Mouse (Mus musculus) lung, postnatal 4 days (tissue): ENCODE results near the gene 9330182L06Rik.

Experiments used
- DNase-seq, 2 experiments: peaks; one replicate each; pipeline ENCODE4 v3.0.0; 2021

Gene 9330182L06Rik

DNA sequence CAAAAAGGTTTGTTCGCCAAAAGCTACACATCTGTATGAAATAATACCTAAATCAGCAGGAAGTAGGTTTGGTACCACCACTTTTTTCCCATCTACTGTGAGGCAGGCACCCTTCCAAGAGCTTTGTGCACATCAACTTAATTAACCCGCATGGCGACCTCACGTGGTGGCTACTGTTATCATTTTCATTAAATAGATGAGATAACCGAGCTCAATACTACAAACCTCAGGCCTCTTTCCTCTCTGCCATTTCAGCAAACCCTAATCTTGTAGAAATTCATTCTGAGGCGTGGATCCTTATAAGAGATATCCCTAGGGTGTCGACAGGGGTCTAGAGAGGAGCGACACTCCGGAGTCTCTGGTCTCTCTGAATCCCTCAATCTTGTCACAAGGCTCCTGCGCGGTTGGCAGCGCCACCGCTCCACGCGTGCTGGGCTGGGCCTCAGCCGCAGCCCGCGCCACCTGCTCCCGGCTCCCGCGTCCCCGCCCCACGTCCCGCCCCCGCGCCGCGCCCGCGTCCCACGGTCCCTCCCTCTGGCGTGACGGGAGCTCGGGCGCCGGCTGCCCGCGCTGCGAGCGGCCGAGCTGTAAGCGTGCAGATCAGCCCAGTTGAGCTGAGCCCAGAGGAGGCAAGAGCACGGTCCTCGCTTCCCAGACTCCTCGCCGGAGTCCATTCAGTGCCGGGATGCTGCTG, at the start of gene 9330182L06Rik:
9330182L06Rik (plus strand) TSS at position 533 of the 694 bp plus-strand sequence.
- peak; percentile 43 to 60 for DNase-seq

DNA sequence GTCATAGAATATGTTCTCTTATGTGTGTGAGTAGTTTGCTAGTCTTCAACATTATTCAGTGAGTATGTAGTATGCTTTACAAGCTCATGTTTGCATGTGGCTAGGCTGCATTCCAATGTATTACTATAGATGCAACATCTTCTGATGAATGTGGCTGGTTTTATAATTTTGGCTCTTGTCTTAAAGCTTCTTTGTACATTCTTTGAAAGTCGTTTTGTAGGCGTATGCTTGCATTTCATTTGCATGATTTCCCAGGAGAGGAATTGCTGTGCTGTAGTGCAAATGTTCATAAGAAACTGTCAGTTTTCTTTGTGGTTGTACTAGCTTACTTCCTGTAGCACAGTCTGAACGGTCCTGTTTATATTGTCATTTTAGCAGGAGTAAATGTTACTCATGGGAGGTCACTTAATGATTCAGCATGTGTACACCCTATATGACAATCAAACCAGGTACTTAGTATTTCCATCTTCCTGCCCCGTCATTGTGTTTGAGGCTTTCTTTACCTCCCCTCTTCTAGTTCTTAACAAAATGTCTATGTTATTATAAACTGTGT, 38.4 kb upstream of the 9330182L06Rik start:
- DNase-seq: no peak

DNA sequence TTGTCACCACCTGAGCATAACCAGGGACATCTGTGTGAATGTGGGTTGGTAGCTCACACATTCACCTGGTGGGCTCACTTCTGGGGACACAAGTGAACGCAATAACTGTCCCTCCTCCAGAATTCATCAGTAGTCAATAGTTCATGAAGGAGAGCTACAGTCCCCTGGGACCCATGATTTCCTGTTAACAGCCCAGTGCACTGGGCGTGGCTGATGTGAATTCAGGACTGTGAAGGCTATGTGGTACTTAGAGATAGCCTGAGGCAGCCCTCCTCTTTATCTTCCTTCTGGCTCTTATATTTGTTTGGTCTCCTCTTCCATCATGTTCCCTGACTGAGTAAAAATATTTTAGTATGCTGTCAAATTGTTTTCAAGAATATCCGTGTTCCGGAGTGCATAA, 1.6 kb upstream of the 9330182L06Rik start:
- no peak for DNase-seq

DNA sequence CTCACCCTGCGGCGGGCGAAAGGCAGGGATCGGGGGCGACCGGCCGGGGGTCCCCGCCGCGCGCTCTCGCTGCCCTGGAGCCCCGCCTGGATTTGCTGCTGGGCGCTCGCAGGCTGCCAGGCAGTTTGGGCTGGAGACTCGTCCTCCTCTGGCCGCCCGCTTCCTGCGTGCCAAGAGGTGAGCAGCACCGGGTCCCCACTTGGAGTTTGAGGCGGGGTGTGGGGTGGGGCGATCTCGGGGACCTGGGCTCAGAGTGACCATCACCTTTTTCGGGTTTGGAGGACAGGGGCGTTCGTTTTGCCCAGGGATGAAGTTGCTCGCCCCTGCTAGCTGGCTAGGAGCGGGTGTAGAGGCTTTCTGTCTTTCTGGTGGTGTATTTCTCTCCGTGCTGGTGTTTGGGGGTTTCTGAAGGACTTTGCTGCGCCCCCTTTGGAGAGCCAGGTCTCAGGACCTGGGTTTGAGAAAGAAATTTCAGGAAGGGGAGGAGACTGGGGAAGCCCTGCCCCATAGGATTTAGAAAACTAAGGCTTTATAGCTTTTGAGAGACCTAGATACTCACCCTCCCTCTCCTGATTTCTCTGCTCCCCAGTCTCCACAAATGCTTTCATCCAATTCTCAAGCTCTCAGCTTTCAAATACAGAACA, 484 bp downstream of the 9330182L06Rik start:
- no peak for DNase-seq

DNA sequence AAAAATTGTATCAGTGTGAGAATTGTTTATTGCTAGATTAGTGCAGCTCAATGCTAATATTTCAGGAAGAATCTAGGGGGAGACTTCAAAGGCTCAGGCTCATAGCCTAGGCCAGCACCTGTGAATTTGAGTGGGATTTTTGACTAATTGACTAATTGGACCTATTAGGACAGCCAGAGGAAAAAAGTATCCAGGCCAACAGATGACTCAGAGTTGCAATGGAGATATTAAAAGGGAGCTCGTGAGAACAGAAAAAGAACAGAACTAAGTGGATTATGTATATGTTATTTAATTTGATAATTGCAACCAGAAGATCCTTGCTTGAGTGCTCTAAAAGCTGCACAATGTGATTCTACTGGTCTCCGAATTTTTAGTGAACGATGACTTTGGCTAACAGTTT, 3.7 kb downstream of the 9330182L06Rik start:
- no peak for DNase-seq

DNA sequence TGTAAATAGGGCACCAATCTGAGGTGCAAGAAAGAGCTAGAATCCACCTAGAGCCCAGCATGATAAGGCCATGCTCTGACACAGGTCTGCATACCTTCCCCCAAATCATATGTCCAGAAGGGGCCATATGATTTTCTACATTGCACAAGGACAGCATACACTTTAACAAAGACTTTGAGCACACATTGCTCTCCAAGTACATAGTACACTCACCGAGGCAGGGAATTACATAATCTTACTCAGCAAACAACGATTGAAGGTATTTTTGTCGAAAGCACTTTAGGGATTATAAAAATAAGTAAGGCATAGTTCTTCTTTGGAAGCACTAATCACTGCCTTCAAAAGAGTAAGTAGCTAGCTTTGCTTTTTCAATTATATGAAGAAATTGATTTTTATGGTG, 7.1 kb downstream of the 9330182L06Rik start:
- no peak for DNase-seq

DNA sequence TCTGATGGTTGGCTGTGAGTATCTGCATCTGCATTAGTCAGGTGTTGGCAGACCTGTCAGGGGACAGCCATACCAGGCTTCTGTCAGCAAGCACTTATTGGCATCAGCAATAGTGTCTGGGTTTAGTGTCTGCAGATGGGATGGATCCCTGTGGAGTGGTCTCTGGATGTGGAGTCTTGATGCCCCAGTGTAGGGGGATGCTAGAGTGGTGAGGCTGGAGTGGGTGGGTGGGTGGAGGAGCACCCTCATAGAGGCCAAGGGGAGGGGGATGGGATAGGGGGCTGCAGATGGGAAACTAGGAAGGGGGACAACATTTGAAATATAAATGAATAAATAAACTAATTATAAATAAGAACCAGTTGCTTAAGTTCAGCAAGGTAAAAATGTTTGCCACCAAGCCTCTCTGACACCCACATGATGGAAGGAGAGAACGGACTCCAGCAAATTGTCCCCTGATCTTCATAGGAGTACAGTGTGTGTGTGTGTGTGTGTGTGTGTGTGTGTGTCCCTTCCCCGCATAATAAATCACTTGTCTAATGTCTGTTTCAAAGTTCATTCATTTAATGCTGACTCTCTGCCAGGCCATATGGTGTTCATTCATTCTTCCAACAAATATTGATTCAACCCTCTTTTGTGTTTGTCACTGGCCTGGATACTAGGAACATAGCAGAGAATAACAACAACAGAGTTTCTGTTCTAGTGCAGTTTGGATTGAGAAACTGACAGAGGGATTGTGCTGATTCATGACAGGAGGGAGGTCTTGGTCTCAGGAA, 30.0 kb downstream of the 9330182L06Rik start:
- no peak for DNase-seq

DNA sequence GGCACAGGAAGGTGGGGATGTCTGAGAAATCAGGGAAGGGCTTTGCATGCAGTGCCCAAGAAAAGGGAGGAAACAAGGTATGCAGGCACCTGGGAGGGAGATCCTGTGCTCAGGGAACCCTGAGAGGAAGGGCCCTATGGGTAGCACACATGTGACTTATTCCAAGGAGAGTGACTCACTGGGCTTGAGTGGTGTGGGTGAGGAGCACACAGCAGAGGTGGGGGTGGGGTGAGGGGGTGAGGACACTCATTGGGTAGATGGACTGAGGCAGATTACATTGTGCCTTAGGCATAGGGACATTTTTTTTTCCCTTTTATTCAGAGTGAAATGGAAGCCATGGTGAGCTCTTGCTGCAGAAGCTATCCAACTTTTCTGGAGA, 30.6 kb downstream of the 9330182L06Rik start:
- DNase-seq: no peak

DNA sequence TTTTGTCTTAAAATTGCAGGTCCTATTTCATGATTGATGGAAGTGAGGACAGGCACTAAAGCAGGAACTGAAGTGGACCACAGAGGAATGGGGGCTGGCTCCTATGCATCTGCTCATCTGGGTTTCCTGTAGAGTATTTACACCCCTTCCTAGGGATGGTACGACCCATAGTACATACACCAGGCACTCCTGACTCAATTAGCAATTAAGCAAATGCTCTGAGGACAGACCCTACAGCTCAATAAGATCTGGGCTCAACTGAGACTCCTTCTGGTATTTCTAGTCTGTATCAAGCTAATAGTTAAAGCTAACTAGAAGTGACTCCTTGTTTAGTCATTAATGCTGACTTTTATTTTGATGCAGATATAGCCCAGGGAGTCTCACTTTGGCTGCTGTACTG, 60.9 kb downstream of the 9330182L06Rik start:
- DNase-seq: no peak

DNA sequence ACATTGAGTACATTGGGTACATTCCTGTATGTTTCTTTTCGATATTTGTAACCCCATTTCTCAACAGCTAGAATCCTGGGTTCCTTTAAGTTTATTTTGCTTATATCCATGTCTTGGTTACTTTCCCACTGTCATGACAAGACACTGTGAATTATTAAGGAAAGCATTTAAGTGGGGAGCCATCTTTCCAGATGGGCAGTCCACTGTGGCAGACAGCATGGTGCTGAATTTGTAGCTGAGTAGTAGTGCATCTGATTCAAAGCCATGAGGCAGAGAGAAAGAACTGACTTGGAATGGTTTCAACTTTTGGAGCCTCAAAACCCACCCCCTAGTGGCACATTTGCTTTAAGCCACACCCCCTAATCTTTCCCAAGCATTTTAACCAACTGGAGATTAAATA, 61.6 kb downstream of the 9330182L06Rik start:
- no peak for DNase-seq

DNA sequence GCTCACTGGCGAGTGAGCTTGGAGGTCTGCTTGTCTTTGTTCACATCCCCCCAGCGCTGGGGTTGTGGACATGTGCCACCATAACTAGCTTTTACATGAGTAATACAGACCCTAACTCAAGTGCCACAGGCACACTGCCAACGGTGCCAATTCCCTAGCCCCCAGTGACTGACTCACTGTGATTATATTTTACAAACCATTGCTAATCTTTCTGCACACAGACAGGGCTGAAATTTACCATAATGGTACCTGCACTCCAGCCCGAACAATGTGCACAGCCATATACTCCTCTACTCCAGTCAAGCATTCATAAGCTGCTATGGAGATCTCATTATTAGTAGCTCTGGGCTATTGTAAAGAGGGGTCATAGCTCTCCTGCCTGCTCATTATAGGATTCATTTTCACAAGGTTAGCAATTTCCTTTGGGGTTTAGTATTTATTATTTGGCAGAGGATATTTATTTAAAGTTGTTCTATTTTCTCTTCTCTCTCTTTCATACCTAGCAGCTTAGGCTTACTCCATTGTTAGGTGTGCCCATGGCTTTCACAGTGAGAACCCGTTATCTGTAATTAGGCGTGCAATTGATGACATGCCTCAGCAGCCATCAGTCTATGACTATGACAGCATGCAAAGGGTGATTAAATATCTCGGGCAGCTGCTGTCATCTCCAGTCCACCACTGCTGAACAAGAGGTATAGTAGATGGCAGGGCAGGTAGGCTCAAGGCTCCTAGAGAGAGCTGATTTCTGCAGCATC, 73.0 kb downstream of the 9330182L06Rik start:
- DNase-seq: no peak

DNA sequence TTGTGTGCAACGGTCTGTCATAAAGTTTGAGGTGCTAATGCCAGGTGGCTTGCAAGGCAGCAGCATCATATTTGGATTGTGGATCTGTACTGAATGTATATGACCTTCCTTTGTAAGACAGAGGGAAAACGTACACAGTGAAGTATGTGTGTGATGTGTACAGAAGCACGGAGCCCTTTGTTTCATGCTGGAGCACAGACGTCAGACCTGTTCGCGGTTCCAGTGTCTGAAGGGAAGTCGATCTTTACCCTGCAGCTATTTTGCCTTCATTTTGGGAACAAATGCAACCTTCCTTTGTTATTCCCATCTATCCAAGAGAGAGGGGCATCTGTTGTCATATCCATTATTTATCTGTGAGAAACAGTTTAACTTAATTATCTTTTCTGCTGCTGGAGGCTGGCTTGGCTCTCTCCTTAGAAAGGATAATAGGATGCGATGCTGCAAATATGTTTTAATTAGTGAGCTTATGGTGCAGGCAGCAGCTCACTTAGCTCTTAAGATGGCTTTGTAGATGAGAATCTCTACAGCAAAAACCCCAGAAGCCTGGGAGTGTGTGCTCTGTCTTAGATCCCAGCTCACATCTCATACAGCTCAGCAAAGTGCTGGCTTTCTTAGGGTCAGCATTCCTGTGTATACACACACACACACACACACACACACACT, 73.7 kb downstream of the 9330182L06Rik start:
- DNase-seq: no peak

DNA sequence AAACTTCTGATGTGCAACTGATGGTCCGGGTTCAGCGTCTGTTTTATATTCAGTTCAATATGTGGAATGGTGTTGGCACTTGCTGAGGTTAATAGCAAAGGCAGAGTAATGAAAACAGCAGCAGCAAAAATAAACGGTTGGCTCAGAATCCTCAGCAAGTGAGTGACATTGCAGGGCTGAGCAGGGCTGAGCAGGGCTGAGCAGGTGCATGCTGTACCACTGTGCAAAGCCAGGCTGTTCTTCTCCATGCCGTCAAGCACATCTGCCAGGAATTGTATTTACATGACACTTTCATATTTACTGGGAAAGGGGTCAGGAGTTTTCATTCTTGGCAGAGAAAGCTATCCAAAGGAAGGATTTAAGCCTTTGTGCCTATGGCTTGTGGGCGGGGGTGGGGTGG, 78.7 kb downstream of the 9330182L06Rik start:
- DNase-seq: no peak

DNA sequence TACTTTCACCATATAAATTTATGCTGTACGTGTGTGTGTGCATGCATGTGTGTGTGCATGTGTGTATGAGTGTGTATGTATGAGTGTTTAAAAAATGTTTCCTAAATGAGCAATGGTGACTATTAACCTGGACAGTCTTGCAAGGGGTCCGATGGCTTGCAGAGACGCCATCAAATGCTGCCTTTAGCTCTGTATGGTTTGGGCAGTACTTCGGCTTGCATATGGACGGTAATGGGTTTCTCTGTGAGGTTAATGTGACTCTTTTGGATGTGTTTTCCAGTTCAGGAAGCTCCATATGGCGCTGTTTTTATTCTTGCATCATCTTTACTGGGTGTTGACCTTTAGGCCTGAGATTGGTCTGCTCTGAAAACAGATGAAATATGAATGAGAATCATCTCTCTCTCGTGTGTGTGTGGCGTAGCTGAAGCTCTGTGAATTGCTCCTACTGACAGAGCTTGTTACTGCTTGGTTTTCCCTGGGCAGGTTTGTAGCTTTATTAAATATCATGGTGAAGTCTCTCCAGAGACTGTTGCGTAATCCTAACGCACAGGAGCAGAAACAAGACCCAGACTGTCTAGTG, 79.2 kb downstream of the 9330182L06Rik start:
- DNase-seq: no peak

DNA sequence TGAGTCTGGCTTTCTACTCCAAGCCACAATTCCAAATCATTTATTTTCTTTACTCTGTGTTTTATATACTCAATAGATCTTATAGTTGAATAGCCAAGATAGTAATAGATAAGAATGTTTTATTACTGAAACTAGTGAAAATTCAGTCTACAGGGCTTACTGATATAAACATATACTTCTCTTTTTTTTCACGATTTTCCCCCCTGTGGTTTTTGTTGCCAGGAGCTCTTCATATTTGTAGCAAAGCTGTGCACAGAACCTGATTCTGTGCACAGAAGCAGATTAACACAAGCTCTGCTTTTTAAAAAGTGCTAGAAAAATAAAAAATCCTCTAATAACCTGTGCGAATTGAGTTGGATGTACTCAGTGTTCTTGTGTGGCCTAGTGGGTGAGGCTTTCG, 79.7 kb downstream of the 9330182L06Rik start:
- DNase-seq: no peak

DNA sequence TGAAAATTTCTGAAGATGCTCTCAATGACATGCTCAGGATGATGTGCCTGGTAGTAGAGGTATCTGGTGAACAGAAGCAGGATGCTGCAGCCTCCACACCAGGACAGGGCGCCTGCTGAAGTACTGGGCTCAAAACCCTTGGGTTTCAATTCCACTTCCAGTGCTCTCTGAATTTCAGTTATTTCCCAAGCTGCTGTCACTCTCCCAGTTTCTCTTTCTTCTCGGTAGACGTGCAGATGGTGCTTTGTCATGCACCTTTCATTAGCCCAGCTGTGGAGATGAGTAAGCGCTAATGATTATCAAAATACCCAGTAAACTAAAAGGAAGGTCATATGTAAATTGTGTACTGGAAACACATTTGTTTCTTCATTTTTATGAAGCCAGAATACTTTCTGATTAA, 80.6 kb downstream of the 9330182L06Rik start:
- DNase-seq: no peak

DNA sequence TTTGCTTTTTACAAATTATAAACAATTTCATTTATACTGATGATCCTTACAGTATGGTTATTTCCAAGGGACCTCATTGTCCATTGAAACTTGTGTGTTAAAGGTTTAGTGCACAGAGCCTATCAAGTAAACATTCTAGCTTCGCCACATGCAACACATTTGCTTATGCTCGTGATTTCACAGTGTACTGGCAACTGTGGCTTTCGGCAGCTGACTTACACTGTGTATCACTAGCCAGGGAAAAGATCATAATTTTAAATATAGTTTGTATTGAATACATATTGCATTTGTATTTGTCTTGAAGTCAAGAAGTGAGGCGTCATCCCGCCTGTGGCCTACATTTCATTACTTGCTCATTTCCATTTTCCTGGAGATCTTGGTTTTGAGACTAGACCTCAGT, 86.2 kb downstream of the 9330182L06Rik start:
- no peak for DNase-seq

DNA sequence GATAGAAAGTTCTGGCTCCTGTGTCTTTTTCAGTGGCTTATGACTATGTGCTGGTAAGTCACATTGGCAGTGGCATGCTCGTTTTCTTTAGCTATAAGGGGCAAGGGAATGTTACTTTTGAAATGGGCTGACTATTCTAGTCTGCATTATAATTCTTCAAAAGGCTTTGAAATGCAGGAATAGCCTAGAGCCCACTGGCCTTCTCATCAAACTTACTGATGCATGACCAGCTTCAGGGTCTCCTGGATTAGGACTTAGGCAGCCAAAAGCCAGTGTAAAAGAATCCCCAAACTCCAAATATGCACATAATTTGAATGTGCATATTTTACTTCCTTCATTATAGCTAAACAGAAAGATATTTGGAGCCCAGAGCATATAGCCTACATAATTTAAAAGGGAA, 86.7 kb downstream of the 9330182L06Rik start:
- no peak for DNase-seq

DNA sequence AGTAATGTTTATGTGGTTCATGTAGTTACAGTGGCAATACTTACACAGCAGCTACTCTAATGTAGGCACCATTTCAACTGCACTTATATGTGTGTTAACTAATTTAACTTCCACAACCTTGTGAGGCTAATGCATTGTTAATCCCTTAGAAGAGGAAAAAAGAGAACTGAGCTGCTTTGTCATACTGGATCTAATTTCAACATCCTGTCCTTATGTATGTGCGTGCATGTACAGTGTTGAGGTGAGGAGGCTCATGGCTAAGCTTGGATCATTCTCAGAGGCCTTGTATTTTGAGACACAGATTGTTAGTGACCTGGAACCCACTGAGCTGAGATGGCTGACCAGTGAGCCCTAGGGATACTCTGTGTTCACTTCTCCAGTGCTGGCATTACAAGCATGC, 88.3 kb downstream of the 9330182L06Rik start:
- no peak for DNase-seq

DNA sequence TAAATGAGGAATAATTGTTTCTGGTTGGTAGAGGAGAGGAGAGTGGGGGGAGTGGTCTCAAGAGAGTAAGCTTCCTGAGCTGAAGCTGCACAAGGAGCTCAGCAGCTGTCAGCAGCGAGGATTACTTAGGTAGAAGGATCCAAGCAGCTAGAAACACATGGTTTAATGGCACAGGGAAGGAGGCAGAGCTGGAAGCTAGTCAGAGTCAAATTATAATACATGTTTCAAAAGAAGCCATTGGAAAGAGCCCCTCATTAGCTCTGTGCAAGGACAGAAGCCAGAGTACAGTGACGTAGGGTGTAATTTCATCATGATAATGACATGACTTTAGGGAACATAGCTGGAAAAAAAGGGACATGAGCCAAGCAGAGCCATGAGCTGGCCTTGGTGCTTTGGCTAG, 92.2 kb downstream of the 9330182L06Rik start:
- DNase-seq: no peak

DNA sequence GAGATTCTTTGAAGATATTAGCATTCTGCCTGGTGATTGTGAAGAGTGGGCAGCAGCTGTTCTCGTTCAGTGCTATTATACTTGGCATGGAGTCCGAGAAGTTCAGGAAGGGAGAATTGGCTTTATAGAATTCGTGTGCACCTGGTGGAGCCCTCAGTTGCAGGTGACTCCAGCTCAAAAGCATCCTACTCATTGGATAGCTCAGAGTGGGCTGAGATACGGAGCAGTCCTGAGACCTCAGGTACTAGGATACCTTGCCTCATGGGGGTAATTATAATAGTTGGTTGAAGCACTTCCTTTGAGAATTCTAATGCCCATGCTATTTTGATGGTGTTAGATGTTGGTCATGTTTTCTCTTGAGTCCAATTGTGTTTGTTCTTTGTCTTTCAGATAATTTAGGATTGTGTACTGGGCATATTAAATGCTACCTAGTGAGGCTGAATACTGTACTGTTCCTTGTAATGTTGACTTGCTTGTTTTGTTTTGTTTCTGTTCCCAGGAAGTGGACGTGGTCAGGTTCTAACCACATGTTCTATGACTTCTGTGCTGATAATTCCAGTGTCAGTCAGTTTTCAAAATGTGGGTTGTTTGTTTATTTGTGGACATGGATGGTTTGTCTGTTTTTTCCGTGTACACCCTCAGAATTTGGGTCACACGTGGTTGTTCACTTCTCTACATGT, 96.2 kb downstream of the 9330182L06Rik start:
- DNase-seq: no peak
